Mouse (Mus musculus) adrenal gland, postnatal 14 days (tissue): Measurements from ENCODE around the gene Tspan18. TPM values are rescaled to one million over a fixed set of nuclear protein-coding genes. Genes with fewer than 3 reads are reported as not detected.
A peak's percentile ranks its signal among the peaks of the same experiment; 100 is the strongest.

ENCODE experiments used
- DNase-seq: peaks from one replicate; pipeline ENCODE4 v3.0.0; 2021; ENCODE audit warnings: mixed read lengths
- total RNA-seq: library from RNA; stranded (reverse); gene quantifications from 2 replicates; pipeline ENCODE4 v1.2.3, GENCODE M21; 2021

The Tspan18 gene
- total RNA-seq, 1 experiment from 2014 or later = 76.9 TPM

- peak; percentile 57 for DNase-seq
Observed at GRCm38 (mm10) chr2:93180077-93180844, 154.0 kb downstream of the Tspan18 start.

DNA sequence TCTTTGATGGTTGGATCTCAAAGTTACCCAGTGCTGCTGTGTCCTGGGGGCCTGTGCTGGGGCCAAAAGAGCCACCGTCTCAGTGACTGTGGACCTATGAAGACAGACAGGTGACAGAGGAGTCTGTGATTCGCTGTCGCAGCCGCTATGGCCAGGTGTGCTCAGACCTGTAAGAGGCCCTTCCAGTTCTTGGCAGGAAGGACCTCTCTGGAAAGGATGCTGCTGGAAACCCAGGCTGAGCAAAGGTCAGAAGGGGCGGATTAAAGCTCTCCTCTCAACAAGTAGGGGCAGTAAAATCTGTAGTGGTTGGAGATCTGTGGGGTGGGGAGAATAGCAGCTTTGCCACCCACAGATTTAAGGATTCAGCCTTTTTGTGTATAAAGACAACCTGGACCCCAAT lies 154.7 kb downstream of the Tspan18 start:
- DNase-seq = no peak

GRCm38 (mm10) chr2:93178313-93178677 lies 156.0 kb downstream of the Tspan18 start:
- DNase-seq = no peak

GRCm38 (mm10) chr2:93177668-93178312 lies 156.5 kb downstream of the Tspan18 start:
- no peak for DNase-seq

- DNase-seq = no peak
Observed at GRCm38 (mm10) chr2:93176871-93177667, 157.2 kb downstream of the Tspan18 start.

DNA sequence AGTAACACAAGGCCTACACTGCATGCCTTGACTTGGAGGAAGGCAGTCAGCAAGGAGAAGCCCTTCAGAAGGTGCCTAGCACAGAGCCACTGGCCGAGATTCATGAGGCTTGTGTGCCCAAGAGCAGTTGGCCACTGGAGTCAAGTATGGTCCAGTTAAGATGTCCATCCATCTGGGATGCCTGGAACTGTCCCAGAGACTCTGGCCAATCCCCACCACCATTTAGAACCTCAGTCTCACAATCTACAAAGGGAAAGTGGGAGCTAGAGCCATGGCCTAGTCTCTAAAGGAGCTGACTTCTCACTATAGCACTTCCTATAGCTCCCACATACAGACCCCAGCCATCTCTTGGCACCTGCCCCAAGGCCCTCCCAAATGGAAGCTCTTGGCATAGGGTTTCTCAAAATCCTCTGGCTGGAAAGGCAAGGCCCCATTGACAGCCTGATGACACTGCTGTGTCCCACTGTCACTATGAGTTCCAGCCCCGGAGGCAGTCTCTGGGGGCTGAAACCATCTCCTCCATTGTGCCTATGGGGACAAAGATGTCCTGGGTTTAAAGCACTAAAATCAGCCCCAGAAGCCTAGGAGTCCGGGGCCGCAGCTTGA lies 158.0 kb downstream of the Tspan18 start:
- DNase-seq = no peak

DNA sequence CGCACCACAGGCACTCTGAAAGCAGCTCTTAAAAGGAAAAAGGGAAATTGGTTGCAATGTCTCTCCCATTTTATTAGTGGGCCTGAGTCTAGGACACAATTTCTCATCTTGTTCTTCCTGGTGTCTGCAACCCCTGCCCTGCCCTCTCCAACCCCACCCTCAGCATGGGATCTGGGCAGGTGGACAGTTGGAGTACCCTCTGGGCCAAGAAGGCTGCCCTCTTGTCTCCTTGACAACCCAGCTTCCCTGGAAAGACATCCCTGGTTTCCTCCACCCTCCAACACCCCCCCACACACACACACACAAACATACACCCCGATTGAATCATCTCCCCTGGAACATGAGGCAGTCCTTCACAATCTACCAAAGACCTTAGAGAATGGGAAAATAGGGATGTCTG lies 158.6 kb downstream of the Tspan18 start:
- DNase-seq = no peak

- no peak for DNase-seq
Observed at GRCm38 (mm10) chr2:93175278-93175677, 159.0 kb downstream of the Tspan18 start.

DNA sequence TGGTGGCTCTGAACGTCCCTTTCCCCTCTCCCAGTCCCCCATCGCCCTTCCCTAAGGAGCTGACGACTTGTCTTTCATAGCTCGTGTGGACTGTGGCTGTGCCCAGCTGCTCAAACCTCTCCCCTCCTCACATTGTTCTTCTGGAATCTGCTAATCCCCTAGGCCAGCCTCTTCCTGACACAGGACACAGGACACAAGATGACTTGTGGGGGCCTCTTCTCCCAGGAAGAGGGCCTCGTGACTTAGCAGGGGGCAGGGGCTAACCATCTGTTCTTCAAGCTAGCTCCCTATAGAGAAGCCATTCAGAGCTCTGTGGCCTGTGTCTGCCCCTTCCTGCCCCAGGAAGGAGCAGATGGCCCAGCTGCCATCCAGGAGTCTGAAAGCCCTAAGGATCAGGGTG lies 160.1 kb downstream of the Tspan18 start:
- no peak for DNase-seq

DNA sequence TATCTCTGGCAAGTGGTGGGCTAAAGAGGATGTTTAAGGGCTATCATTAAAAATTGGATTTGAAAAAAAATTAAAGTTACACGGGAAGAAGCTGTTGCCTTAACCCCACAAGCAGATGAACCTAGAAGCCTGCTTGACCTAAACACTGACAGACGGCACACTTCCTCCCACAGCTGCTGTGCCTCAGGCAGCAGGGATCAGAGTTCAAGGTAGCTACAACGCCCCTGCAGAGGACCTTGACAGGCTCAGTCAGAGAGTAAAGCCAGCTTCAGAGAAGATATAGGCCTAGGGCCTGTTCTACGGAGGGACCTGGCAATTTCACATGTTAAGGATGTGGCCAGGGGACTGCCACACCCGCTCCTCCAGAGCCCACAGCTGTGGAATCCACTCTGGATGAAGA lies 161.8 kb downstream of the Tspan18 start:
- DNase-seq = no peak

DNA sequence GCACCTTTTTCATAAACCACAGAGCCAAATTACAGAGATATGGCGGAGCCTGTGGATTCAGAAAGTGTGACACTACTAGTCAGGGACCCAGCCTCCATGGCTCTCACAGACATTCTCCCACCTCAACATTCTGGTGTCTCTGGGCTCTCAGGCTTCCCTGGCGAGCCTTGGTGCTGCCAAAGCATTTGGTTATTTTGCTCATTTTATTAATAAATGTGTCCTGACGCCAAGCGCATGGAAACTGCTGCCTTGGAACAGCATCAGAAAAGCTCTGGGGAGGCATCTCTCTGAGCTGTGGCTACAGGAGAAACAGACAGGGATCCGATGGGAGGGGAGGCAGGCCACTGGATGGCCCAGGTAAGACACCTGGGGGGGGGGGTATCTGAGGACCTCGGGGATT lies 162.4 kb downstream of the Tspan18 start:
- DNase-seq = no peak

- DNase-seq = no peak
Observed at GRCm38 (mm10) chr2:93170845-93171200, 163.5 kb downstream of the Tspan18 start.

DNA sequence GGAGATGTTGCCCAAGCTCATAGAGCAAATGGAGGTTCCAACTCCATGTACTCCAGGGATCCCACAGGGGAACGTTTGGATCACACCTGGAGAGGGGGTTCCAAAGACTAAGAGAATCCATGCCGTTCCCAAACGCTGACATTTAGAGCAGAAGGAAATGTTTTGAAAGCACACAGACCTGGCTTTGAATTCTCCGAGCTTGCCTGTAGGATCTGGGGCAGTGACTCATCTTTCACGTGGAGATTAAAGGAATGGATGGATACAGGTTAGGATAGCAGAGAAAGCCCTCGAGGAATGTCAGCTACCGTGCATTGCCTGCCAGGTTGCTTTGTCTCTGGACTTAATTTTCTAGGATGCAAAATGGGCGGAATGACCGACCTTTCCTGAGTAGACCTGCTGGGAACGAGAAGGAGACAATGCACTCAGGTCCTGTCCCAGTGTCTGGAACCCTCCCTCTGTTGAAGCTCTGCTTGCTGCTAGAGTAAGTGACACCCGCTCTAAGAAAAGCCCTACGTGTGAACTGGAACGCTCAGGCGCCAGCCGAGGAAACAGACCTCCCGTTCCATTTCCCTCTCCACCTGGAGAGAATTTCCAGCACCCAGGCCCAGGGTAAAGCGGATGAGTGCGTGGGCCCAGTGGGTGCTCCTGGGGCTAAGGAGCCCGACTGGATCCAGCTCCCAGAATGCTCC lies 164.0 kb downstream of the Tspan18 start:
- DNase-seq = no peak

- no peak for DNase-seq
Observed at GRCm38 (mm10) chr2:93166734-93167406, 167.4 kb downstream of the Tspan18 start.

DNA sequence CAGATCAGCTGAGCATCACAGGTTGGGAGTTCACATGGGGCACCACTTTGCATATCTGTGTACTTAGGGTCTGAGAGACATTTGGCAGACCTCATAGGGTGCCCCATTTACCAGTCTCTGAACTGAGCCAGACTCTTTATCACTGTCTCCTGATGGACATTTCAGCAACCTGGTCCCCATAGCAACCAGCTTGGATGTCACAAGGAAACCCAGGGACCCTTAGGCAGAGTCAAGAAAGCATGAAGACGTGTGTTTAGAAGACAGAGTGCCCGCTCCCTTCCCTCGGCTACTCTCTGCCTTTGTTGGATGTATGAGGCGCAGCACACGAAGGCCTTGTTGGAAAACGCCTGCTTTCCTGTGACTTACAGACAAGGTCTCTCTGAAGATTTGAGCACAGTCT lies 168.0 kb downstream of the Tspan18 start:
- no peak for DNase-seq

DNA sequence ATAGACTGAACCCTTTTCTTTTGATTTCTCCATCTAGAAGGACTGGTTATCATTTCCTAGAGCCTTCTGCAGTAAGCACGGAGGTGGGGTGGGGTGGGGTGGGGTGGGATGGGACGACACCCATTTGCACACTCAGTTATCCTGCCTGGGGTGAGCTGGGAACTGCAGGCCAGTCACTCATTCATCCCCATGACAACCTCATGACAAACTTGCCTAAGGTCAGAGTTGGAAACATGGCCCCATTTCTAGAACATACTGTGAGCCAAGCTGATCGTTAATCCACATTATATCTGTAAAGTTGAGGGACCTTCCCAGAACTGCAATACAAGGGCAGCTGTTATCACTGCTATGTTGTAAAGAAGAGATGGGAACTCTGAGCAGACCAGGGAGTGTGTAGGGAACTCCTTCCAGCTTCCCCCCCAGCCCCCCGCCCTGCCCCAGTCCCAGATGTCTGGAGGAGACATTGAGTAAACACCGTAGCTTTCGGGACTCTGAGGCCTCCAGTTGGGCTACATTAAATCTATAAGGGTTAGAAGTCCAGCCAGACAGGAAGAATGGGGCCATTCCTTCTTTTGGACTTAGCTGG lies 170.5 kb downstream of the Tspan18 start:
- DNase-seq = no peak

DNA sequence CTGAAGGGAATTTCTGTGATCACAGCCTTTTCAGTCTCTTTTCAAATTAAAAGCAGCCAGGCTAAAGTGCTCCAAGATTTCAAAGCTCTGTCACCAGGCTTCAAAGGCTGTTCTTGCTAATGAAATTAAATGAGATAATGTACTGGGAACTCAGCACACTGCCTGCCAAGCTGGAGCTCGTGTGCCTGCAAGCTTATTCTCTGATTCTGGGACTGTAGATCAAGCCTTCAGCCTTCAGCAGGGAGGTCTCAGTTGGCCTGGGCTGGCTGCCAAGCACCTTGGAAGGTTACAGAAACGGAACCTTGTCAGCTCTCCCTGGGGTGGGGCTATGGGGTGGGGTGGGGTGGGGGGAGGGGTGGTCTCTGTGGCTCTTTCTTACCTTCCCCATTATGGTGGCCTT lies 171.0 kb downstream of the Tspan18 start:
- DNase-seq = peak; percentile 87

DNA sequence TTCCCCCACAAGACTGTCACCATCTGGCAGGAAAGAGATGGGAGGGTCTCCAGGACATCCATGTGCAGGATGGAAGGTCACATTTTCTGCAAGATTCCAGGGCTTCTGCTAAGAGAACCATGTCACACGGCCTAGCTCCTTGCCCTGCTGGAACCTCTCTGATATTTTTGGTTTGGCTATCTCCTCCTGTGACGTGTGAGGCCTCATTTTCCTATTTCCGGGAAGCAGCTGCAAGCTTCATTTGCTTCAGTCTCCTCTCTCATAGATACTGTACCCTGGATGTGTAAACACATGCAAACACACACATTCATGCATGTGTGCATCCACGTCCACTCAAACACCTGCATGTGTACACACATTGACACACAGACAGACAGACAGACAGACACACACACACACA lies 171.5 kb downstream of the Tspan18 start:
- no peak for DNase-seq

DNA sequence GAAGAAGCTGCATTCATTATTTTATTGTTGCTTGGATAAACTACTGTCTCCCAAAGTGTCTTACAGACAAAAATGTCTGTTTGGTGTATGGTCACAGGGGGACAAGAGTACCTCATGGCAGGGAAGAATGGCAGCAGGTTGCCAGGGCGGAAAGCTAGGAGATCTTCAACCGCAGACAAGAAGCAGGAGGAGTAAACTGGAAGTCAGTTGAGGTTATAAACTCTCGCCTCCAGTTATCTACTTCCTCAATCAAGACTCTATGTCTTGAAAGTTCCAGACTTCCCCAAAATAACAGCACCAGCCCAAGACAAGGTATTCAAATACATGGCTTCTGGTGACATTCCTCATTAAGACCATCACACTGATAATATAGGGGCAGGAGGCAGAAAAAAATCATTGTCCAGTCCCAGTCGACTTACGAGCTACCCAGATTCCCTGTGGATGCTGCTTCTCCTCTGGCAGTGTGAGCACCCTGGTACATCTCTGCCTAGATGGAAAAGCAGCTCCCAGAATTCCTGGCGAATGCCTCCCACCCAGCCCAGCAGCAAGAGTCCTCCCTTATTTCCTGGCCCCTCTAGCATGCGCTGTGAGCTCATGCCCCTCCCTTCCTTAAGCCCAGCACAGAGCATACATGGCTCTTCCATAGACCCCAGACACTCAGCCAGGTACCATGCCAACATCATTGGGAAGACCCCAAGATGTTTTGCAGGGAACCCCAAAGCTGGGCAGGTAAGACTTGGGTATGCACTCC lies 172.2 kb downstream of the Tspan18 start:
- no peak for DNase-seq

DNA sequence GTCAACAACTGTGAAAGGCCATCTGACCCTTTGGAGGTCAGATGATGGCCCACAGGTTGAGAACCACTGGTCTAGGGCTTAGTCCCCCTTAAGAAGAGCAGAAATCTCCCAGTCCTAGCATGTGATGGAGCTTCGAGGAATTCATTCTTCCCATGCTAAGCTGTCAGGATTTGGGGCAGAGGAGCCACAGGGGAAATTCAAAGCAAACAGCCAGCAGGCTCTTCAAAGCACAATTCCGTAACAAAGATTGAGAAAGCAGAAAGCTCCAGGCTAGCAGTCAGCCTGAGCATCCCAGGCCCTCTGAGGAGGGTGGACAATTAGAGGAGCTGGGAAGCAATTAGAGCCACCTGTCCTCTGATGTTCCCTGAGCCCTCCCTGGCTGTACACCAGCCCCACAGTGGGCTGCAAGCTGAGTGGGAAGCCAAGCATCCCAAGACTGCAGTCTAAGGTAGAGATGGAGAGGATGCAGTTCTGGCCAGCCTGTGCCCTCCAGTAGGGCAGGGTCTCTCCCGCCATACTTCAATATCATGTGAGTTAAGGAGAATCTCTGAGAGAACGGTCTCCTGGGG lies 173.8 kb downstream of the Tspan18 start:
- no peak for DNase-seq
